Comparison of ENCODE assay signal across 8 mouse cellular contexts in the genomic region with DNA sequence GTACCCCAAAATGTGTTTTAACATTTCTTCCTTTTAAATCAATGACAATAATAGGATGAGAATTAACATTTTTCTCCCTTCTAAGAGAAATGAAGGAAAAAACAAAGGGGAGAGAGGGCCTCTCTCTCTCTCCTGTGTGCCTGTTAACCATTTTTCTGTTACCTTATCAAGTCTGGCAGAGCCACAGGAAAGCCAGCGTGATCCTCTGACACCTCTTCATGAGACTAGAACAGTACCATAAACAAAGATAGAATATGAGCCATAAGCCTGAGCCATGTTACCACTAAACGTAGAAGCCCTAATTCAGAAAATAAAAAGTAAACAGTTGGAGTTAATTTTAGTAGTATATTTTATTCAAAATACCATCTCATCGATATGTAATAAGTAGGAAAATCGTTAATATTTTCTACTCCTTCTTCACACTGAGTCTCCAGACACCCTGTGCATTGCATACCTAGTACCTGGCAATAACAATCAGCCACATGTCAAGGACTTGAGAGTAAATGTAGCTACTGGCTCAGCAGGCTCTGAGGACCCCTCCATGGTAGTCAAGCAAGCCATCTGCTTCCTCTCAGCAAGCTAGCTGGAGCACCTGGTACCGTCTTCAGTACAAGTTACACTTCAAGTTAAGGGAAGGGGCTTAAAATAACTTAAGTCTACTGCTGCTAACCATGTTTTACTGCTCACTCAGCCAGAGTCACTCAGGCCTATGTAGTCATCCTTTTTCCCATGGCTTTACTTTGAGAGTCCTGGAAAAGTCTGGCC. TPM values are rescaled to one million over a fixed set of nuclear protein-coding genes. Genes with fewer than 3 reads are reported as not detected.
DNase-seq lines count a peak whose midpoint lies in the region; ATAC-seq and TF ChIP-seq lines count a peak whose summit lies in the region.

No protein-coding gene starts in this region.

- no peak overlapping the region for H3K27ac ChIP-seq in lung, embryonic 14.5 days (ENCODE audit: low read depth)
- no peak overlapping the region for H3K27ac ChIP-seq in embryonic facial prominence, embryonic 15.5 days (replicated peaks)
- H3K27ac ChIP-seq in neural tube, embryonic 12.5 days, result no peak overlapping the region

- 51% methylated on average over 5 of the region's 5 CpGs for WGBS in lung, embryonic 14.5 days
- 61% methylated on average over 5 of the region's 5 CpGs for WGBS in embryonic facial prominence, embryonic 15.5 days
- 73% methylated on average over 5 of the region's 5 CpGs for WGBS in neural tube, embryonic 12.5 days

- H3K4me1 ChIP-seq in lung, embryonic 14.5 days (ENCODE audit: insufficient read depth), result peaks cover 20% of the 10 kb centered on the region
- H3K4me1 ChIP-seq in embryonic facial prominence, embryonic 15.5 days, result peaks cover 34% of the 10 kb centered on the region
- H3K4me1 ChIP-seq in neural tube, embryonic 12.5 days, result peaks cover 8% of the 10 kb centered on the region

- no peak for TF ChIP-seq CTCF in lung, embryonic 14.5 days (IDR thresholded peaks at IDR 0.05; ENCODE audit: low read depth)

- no peaks in the 10 kb centered on the region for H3K27me3 ChIP-seq in lung, embryonic 14.5 days (ENCODE audit: insufficient read depth, low read length)
- no peaks in the 10 kb centered on the region for H3K27me3 ChIP-seq in embryonic facial prominence, embryonic 15.5 days
- no peaks in the 10 kb centered on the region for H3K27me3 ChIP-seq in neural tube, embryonic 12.5 days (replicated peaks)

- no peak for ATAC-seq in lung, embryonic 14.5 days (ENCODE audit: insufficient read depth)
- no peak for ATAC-seq in embryonic facial prominence, embryonic 15.5 days (ENCODE audit: insufficient number of reproducible peaks, low FRiP score, low TSS enrichment, low read depth)
- no peak for ATAC-seq in neural tube, embryonic 12.5 days (ENCODE audit: low FRiP score, low read depth)

- H3K9me3 ChIP-seq in lung, embryonic 14.5 days (ENCODE audit: low read depth, low read length), result no peaks in the 10 kb centered on the region
- H3K9me3 ChIP-seq in embryonic facial prominence, embryonic 15.5 days (replicated peaks), result no peaks in the 10 kb centered on the region
- no peaks in the 10 kb centered on the region for H3K9me3 ChIP-seq in neural tube, embryonic 12.5 days

- peak overlapping the region; percentile 86 for H3K4me2 ChIP-seq in lung, embryonic 14.5 days
- H3K4me2 ChIP-seq in embryonic facial prominence, embryonic 15.5 days (replicated peaks), result peak overlapping the region; percentile 84
- H3K4me2 ChIP-seq in neural tube, embryonic 12.5 days (replicated peaks), result peak overlapping the region; percentile 93

- peak overlapping the region; percentile 77 for H3K4me3 ChIP-seq in lung, embryonic 14.5 days (ENCODE audit: low read depth, low read length)
- peak overlapping the region; percentile 81 for H3K4me3 ChIP-seq in embryonic facial prominence, embryonic 15.5 days (replicated peaks)
- peak overlapping the region; percentile 73 for H3K4me3 ChIP-seq in neural tube, embryonic 12.5 days

- no peaks in the 10 kb centered on the region for H3K36me3 ChIP-seq in lung, embryonic 14.5 days (ENCODE audit: insufficient read depth)
- H3K36me3 ChIP-seq in embryonic facial prominence, embryonic 15.5 days, result no peaks in the 10 kb centered on the region
- H3K36me3 ChIP-seq in neural tube, embryonic 12.5 days, result no peaks in the 10 kb centered on the region

- DNase-seq in lung, embryonic 14.5 days, result no peak
- DNase-seq in lung, postnatal 14 days, result no peak
- peak; percentile 6 for DNase-seq in induced T-regulatory cell, adult 2 months (ENCODE audit: low read depth)
- DNase-seq in layer of hippocampus, postnatal 14 days (ENCODE audit: low spot score in 2 of 2), result no peak
- DNase-seq in ovary, postnatal 36 days (ENCODE audit: low spot score), result no peak
- no peak for DNase-seq in spleen, postnatal 10 days (ENCODE audit: low spot score in 2 of 2)

- H3K9ac ChIP-seq in lung, embryonic 14.5 days, result peak overlapping the region; percentile 87
- no peak overlapping the region for H3K9ac ChIP-seq in embryonic facial prominence, embryonic 15.5 days
- no peak overlapping the region for H3K9ac ChIP-seq in neural tube, embryonic 12.5 days

RNA-seq across cellular contexts. Expression of gene Cnksr3, which starts 2.2 kb away (rescaled TPM):
- polyA plus RNA-seq in lung, embryonic 14.5 days (2014; fragmentation: Nextera tagmentation; extraction: Ambion mirVana), result 9.4 and 11.4 TPM in 2 replicates
- polyA plus RNA-seq in embryonic facial prominence, embryonic 15.5 days (2015; fragmentation: Nextera tagmentation; extraction: Ambion mirVana), result 11.8 and 11.9 TPM in 2 replicates
- polyA plus RNA-seq in neural tube, embryonic 12.5 days (2016; fragmentation: Nextera tagmentation; extraction: Ambion mirVana), result 6.7 and 7.3 TPM in 2 replicates
- total RNA-seq in layer of hippocampus, postnatal 14 days (2021), result 10 to 100 TPM; 16.5 to 20.8 TPM
